Mouse (Mus musculus) adrenal gland, adult 18-20 months (tissue): ENCODE measurements around the gene Sdhaf2. TPM values are rescaled to one million over a fixed set of nuclear protein-coding genes. Genes with fewer than 3 reads are reported as not detected.

Source experiments
- total RNA-seq, 2 experiments: library from RNA; stranded (reverse); gene quantifications; 1 replicate in 1 of 2; 2 replicates in 1 of 2; pipeline ENCODE4 v1.2.3; 2021

The Sdhaf2 gene
- total RNA-seq, 2 experiments from 2014 or later: 68.5 to 72.4 TPM

Other genes with a start within 250 kb of the Sdhaf2 start
- 10 to 100 TPM in 1 of 2 experiments, 1 to 10 TPM in 1; 6.2 to 12.5 TPM for gene Dagla, start 221.3 kb downstream of the Sdhaf2 start, total RNA-seq
- gene Syt7, start 137.1 kb downstream of the Sdhaf2 start, total RNA-seq: 10 to 100 TPM; 32.1 to 33.0 TPM
- 1 to 10 TPM; 4.1 to 5.9 TPM for gene Lrrc10b, start 68.7 kb downstream of the Sdhaf2 start, total RNA-seq
- under 1 TPM in 1 of 2 experiments, not detected in 1; 0.35 TPM for gene Ppp1r32, start 43.2 kb downstream of the Sdhaf2 start, total RNA-seq
- gene Cpsf7, start 876 bp downstream of the Sdhaf2 start, total RNA-seq: 10 to 100 TPM; 52.5 to 54.5 TPM
- 10 to 100 TPM; 15.5 to 17.8 TPM for gene Tmem216, start 30.1 kb upstream of the Sdhaf2 start, total RNA-seq
- 10 to 100 TPM; 13.2 to 13.6 TPM for gene Cyb561a3, start 51.0 kb upstream of the Sdhaf2 start, total RNA-seq
- gene Tmem138, start 51.2 kb upstream of the Sdhaf2 start, total RNA-seq: 1 to 10 TPM; 7.2 TPM
- gene Ddb1, start 79.2 kb upstream of the Sdhaf2 start, total RNA-seq: 100 to 1,000 TPM; 214 to 303 TPM
- 10 to 100 TPM; 19.1 to 20.4 TPM for gene Tkfc, start 79.5 kb upstream of the Sdhaf2 start, total RNA-seq
- gene Vwce, start 108.1 kb upstream of the Sdhaf2 start, total RNA-seq: under 1 TPM; 0.20 to 0.38 TPM
- gene Pga5, start 151.9 kb upstream of the Sdhaf2 start, total RNA-seq: not detected
- gene Vps37c, start 162.6 kb upstream of the Sdhaf2 start, total RNA-seq: 10 to 100 TPM; 19.3 to 26.8 TPM
- under 1 TPM in 1 of 2 experiments, not detected in 1; 0.38 TPM for gene Cd5, start 212.9 kb upstream of the Sdhaf2 start, total RNA-seq